Mouse (Mus musculus) megakaryocyte, adult 5-6 weeks (primary cell): ENCODE measurements around the gene Lsm12. TPM values are rescaled to one million over a fixed set of nuclear protein-coding genes. Genes with fewer than 3 reads are reported as not detected.

Source experiments
- ATAC-seq: 2 replicates; pipeline ENCODE4 v1.8.0; 2016; ENCODE audit warnings: mild to moderate bottlenecking, inconsistent platforms; ENCODE audit not compliant: poor library complexity, severe bottlenecking
- total RNA-seq, 2 experiments: library from RNA; stranded (forward) in 1 of 2; stranded (reverse) in 1 of 2; fragments of 153-499, 151-499 nt in 1 of 2; fragments of 221-1000, 200-1000 nt in 1 of 2; gene quantifications; 2 replicates each; pipeline versions ENCODE4 v1.2.3 to v1.2.4; 2015 to 2017

Gene Lsm12
- total RNA-seq, 2 experiments from 2014 or later = 43.0 to 83.9 TPM

DNA sequence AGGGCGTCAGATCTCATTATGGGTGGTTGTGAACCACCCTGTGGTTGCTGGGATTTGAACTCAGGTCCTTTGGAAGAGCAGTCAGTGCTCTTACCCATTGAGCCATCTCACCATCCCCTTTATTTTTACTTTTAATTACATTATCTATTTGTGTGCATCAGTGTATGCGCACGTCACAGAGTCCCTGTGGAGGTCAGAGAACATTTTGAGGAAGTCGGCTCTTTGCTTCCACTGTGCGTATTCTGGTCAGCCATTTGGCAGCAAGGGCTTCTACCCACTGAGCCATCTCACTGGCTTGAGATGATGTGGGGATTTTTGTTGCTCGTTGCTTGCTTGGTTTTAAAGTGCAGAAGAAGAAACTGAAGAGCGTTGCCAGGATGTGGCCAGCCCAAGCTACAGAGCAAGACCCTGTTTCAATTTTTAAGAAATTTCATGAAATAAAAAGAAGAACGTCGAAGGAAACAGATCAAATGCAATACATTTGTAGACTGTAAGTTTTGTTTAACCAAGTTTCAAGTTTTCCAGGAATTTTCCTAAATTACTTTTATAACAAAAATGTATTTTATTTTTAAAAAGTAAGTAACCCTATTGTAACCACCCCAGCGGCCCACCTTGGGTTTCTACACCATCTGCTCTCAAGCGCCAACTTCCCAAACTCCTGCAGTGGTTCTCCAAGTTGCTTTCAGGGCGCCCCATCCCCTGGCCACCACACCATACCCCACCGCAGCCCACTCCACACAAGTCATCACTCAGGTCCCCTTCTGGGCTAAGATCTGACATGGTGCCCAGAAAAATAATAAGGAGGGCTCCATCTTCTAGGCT lies 47.3 kb downstream of the Lsm12 start:
- ATAC-seq = peak; percentile 69

DNA sequence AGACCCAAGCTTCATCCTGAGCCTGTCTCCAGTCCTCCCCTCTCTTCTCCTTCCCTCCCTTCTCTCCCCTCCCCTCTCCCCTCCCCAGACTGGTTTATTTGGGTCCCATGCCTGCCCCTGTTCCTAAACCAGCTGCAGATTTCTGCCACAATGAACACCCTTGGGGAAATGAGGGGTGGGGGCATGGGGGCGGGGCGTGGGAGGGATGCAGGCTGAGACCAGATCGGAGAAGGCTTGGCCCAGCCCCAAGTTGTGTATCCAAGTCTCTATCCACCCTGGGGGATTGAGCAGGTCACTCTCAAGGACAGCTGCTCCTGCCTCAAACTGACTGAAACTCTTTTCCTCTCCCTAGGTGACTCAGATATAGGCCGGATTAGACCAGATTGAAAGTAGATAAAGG lies 50.6 kb downstream of the Lsm12 start:
- no peak for ATAC-seq

DNA sequence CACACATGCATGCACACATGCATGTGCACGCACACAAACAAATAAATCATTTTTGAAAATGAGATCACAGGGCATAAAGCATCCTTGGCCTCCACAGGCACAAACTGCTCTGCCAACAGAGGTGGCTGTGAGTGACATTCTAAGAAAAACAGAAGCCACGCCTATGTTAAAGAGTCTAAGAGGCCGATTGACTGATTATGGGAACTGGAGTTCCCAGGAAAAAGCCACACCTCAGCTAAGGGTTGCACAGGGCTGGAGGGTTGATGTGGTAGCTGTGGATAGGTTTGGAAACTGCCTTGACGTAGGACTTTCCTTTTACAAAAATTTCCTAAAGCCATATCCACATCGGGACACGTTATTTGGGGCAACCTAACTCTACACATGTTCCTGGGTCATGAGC lies 67.7 kb downstream of the Lsm12 start:
- no peak for ATAC-seq

DNA sequence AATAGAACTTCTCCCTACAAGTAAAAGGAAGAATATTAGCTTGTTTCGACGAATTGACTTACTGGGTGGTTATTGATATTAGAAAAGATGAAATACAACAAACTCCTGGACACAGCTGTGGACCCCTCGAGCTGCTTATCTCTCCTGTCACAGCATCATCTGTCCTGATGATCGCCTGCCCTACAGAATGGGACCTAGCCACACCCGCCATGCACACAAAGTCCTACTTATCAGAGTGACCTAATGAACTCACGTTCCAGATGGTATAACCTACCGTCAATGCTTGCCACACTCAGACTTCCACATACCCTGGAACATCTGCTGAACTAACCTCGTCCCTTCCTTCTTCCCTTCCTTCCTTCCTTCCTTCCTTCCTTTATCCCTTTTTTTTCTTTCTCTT lies 68.9 kb downstream of the Lsm12 start:
- ATAC-seq = no peak

Other genes with a start within 250 kb of the Lsm12 start
- gene Sost, start 218.3 kb downstream of the Lsm12 start, total RNA-seq (2015) = not detected in 2 replicates
- not detected in 2 replicates for gene Sost, start 218.3 kb downstream of the Lsm12 start, total RNA-seq (2017)
- not detected in 2 replicates for gene Cfap97d1, start 201.0 kb downstream of the Lsm12 start, total RNA-seq (2015)
- not detected in 2 replicates for gene Cfap97d1, start 201.0 kb downstream of the Lsm12 start, total RNA-seq (2017)
- 24.9 and 30.3 TPM in 2 replicates for gene Dusp3, start 198.3 kb downstream of the Lsm12 start, total RNA-seq (2015)
- gene Dusp3, start 198.3 kb downstream of the Lsm12 start, total RNA-seq (2017) = 21.9 and 25.2 TPM in 2 replicates
- not detected in 2 replicates for gene Mpp3, start 156.8 kb downstream of the Lsm12 start, total RNA-seq (2015)
- gene Mpp3, start 156.8 kb downstream of the Lsm12 start, total RNA-seq (2017) = not detected in 2 replicates
- 56.1 and 63.1 TPM in 2 replicates for gene Cd300lg, start 143.8 kb downstream of the Lsm12 start, total RNA-seq (2015)
- 37.9 and 40.4 TPM in 2 replicates for gene Cd300lg, start 143.8 kb downstream of the Lsm12 start, total RNA-seq (2017)
- 0.02 and 0.57 TPM in 2 replicates for gene Mpp2, start 96.8 kb downstream of the Lsm12 start, total RNA-seq (2015)
- gene Mpp2, start 96.8 kb downstream of the Lsm12 start, total RNA-seq (2017) = 0.11 TPM in 1 of 2 replicates, not detected in the other
- not detected in 2 replicates for gene Ppy, start 84.0 kb downstream of the Lsm12 start, total RNA-seq (2015)
- not detected in 2 replicates for gene Ppy, start 84.0 kb downstream of the Lsm12 start, total RNA-seq (2017)
- not detected in 2 replicates for gene Pyy, start 77.5 kb downstream of the Lsm12 start, total RNA-seq (2015)
- not detected in 2 replicates for gene Pyy, start 77.5 kb downstream of the Lsm12 start, total RNA-seq (2017)
- gene Nags, start 39.8 kb downstream of the Lsm12 start, total RNA-seq (2015) = not detected in 2 replicates
- gene Nags, start 39.8 kb downstream of the Lsm12 start, total RNA-seq (2017) = not detected in 2 replicates
- 7.9 and 8.4 TPM in 2 replicates for gene Tmem101, start 28.9 kb downstream of the Lsm12 start, total RNA-seq (2015)
- 12.5 and 16.3 TPM in 2 replicates for gene Tmem101, start 28.9 kb downstream of the Lsm12 start, total RNA-seq (2017)
- gene G6pc3, start 4.3 kb upstream of the Lsm12 start, total RNA-seq (2015) = 23.4 and 23.8 TPM in 2 replicates
- 14.7 and 19.1 TPM in 2 replicates for gene G6pc3, start 4.3 kb upstream of the Lsm12 start, total RNA-seq (2017)
- 35.0 and 47.6 TPM in 2 replicates for gene Hdac5, start 44.9 kb upstream of the Lsm12 start, total RNA-seq (2015)
- gene Hdac5, start 44.9 kb upstream of the Lsm12 start, total RNA-seq (2017) = 36.2 and 36.5 TPM in 2 replicates
- 8.7 and 12.8 TPM in 2 replicates for gene BC030867, start 63.6 kb upstream of the Lsm12 start, total RNA-seq (2015)
- gene BC030867, start 63.6 kb upstream of the Lsm12 start, total RNA-seq (2017) = 4.6 and 5.0 TPM in 2 replicates
- gene Asb16, start 83.4 kb upstream of the Lsm12 start, total RNA-seq (2015) = 0.04 TPM in 1 of 2 replicates, not detected in the other
- gene Asb16, start 83.4 kb upstream of the Lsm12 start, total RNA-seq (2017) = not detected in 2 replicates
- gene Tmub2, start 99.6 kb upstream of the Lsm12 start, total RNA-seq (2015) = 20.8 and 22.0 TPM in 2 replicates
- 27.0 and 27.5 TPM in 2 replicates for gene Tmub2, start 99.6 kb upstream of the Lsm12 start, total RNA-seq (2017)
- gene Atxn7l3, start 111.3 kb upstream of the Lsm12 start, total RNA-seq (2015) = 24.9 and 26.9 TPM in 2 replicates
- gene Atxn7l3, start 111.3 kb upstream of the Lsm12 start, total RNA-seq (2017) = 25.5 and 25.7 TPM in 2 replicates
- 19.6 and 22.4 TPM in 2 replicates for gene Ubtf, start 134.4 kb upstream of the Lsm12 start, total RNA-seq (2015)
- 82.8 and 90.2 TPM in 2 replicates for gene Ubtf, start 134.4 kb upstream of the Lsm12 start, total RNA-seq (2017)
- 3.3 and 8.2 TPM in 2 replicates for gene Slc4a1, start 180.9 kb upstream of the Lsm12 start, total RNA-seq (2015)
- gene Slc4a1, start 180.9 kb upstream of the Lsm12 start, total RNA-seq (2017) = 3.3 and 7.2 TPM in 2 replicates
- gene Rundc3a, start 208.1 kb upstream of the Lsm12 start, total RNA-seq (2015) = not detected in 2 replicates
- not detected in 2 replicates for gene Rundc3a, start 208.1 kb upstream of the Lsm12 start, total RNA-seq (2017)
- 41.5 and 47.5 TPM in 2 replicates for gene Slc25a39, start 222.7 kb upstream of the Lsm12 start, total RNA-seq (2015)
- gene Slc25a39, start 222.7 kb upstream of the Lsm12 start, total RNA-seq (2017) = 20.5 and 22.8 TPM in 2 replicates
- gene Grn, start 245.0 kb upstream of the Lsm12 start, total RNA-seq (2015) = 509 and 566 TPM in 2 replicates
- gene Grn, start 245.0 kb upstream of the Lsm12 start, total RNA-seq (2017) = 201 and 225 TPM in 2 replicates